Mouse (Mus musculus) T-helper 1 cell (primary cell): ENCODE measurements at regions not wholly inside any gene's neighbourhood (a gene's known extent, or its start where the extent isn't known, plus 50 kb on each side); places are given as distances from the start of the nearest gene placed in this dataset.

Source experiments
- in situ Hi-C: fragments of 300-600 bp; cut with MboI, MseI; formaldehyde crosslinking; loops from one replicate; pipeline ENCODE4 v1.15.1; 2025; ENCODE audit warnings: high pct_unique_total_duplicates

GRCm38 (mm10) chr10:91734691-91735090 is 553.6 kb upstream of the Tmpo start:
- in situ Hi-C loops: no loop called here

DNA sequence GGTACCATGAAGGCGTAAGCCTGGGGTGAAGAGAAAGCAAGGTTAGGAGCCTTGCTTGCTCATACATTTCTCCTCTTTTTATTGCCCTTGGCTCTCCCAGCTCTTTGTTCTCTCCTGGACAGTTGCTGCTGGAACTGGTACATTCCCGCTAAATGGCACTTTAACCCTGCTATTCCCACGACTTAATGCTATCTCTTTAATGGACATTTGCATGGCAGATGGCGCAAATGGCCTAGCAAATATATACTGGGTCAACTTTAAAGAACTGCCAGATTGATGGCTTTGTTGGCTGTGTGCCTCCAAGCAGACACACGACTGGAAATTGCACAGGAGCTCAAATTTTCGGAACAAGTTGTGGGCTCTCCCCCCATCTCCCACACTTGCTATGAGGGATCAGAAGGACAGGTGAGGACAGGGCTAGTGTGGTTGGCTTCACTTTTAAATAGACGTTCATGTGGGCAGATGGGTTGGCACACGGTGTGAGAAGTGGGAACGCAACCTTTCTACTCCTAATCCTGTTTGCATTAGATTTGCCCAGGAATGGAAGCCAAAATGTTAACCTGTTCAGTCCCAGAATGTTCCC is 551.0 kb upstream of the Tmpo start:
- in situ Hi-C loops: no loop called here

- in situ Hi-C loops: no loop called here
Measured at GRCm38 (mm10) chr10:91730062-91730461, 548.9 kb upstream of the Tmpo start.

GRCm38 (mm10) chr10:91719561-91720371 is 538.7 kb upstream of the Tmpo start:
- in situ Hi-C loops: no loop called here

GRCm38 (mm10) chr10:91716604-91717003 is 535.5 kb upstream of the Tmpo start:
- in situ Hi-C loops: no loop called here

DNA sequence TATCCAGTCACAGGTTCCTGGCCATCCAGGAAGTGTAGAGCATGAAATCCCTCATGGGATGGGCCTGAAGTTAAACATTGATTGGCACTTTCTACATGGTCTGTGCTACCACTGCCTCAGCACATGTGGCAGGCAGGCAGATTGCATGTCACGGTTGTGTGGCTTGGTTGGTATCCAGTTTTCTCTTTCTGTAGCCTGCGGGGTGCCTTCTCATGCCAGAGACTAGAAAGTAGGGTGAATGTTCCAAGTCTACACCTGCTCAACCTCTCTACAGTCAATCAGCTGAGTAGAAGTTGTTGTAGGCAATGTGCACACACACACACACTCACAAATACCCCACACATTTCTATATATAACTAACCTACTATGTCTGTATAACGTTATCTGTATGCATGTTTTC is 533.5 kb upstream of the Tmpo start:
- in situ Hi-C loops: no loop called here

GRCm38 (mm10) chr10:91713529-91713928 is 532.4 kb upstream of the Tmpo start:
- in situ Hi-C loops: no loop called here

GRCm38 (mm10) chr10:91706816-91707215 is 525.7 kb upstream of the Tmpo start:
- in situ Hi-C loops: no loop called here

DNA sequence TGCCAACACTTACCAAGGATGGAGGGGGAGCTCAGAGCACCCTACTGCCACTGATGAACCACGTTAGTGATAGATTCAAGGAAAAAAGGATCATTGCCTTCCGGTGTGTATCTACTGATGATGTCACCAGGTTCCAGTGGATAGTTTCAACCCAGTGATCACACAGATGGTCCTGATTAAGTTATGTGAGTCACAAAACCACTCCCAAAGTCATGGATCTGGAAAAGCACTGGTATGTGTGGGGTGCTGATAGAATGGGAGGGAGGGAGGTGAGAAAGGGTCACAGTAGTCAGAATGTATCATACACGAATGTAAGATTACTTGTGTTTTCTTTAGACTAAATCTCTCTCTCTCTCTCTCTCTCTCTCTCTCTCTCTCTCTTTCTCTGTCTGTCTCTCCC is 523.6 kb upstream of the Tmpo start:
- in situ Hi-C loops: no loop called here

- in situ Hi-C loops: no loop called here
Measured at GRCm38 (mm10) chr10:91701822-91702221, 520.7 kb upstream of the Tmpo start.

GRCm38 (mm10) chr10:91686082-91686618 is 505.0 kb upstream of the Tmpo start:
- in situ Hi-C loops: no loop called here

DNA sequence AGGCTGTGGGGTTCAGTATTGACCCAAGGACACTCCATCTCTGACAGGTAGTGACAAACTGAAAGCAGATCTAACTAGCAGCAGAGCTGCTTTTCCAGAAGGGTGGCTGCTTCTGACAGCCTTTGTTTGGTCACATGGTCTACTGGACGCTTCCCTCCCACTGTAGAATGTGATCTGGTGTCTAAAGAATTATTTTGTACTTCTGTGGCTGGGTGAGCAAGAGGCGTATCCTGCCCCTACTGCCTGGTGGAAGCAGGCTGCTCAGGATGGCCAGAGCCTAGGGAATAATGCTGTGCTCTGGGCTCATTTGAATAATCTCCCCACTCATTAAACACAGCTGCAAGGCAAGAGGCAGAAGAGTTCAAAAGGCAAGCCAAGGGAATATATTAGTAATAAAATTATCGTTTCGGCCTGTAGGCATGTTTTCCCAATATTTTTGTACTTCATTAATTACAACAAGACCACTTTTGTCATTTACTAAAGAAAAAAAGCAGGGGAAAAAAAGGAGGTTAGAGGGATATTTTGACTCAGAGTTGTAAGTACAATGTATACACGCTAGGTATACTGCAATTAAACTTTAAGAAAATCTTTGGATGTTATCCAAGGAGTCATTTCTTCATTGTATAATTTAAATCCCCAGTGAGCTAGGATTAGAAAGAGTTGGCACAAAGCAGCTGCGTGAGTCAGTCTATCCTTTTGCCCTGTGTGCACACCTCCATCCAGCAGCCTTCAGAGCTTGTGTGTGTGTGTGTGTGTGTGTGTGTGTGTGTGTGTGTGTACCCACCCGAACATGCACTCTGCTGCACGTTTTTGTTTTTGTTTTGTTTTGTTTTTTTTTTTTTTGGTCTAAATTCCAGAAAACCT is 504.3 kb upstream of the Tmpo start:
- in situ Hi-C loops: no loop called here

DNA sequence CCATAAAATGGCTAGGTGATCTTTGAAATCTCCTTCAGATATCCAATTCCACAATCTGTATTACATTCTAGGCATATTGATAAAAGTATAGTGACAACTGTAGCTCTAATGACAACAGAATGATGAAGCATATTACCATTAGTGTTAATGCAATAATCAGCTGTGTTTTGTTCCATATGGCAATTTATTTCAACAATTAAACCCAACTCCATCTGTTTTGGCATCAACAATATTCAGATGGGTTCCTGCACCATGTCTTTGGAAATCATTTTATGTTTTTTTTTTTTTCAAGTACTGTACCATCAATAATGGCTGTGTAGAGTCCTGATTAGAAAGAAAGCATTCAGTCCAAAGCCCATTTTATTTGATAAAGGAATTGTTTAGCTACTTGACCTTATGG is 498.5 kb upstream of the Tmpo start:
- in situ Hi-C loops: no loop called here

DNA sequence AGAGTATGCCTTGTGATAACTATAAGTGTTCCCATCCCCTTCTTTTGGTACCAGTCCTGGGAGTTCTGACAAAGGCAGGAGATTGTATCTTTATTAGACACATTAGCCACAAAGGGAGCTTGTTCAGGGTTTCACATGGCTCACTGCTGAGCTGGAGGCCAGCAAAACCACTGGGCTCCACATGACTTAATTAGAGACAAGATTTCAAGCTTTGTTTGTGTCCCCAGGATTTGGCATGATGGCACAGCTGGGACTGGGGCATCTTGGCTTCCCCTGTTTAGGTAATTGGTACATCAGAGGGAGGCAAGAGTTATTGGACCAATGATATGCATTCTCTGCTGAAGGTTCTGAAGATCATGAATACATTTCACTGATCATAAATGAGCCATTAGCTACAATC is 456.8 kb upstream of the Tmpo start:
- in situ Hi-C loops: no loop called here

DNA sequence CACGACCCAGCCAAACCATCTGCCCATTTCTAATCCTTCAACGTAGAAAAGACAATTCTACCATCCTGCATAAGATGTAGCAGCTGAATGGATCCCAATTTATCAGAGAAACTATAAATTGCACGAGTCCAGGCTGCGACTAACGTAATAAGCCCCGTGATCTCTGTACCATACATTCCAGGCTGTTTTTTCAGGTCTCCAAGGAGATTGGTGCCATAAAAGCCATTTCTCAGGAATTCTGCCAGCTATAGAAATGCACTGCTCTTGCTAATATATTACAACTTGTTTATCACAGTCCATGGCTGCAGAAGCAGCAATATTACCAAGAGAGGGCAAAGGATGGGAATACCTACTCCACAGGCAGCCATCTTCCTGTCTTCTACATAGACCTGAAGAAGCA is 447.6 kb upstream of the Tmpo start:
- in situ Hi-C loops: no loop called here

GRCm38 (mm10) chr10:91622281-91622680 is 441.2 kb upstream of the Tmpo start:
- in situ Hi-C loops: no loop called here

- in situ Hi-C loops: no loop called here
Measured at GRCm38 (mm10) chr10:91613794-91614479, 432.8 kb upstream of the Tmpo start.

DNA sequence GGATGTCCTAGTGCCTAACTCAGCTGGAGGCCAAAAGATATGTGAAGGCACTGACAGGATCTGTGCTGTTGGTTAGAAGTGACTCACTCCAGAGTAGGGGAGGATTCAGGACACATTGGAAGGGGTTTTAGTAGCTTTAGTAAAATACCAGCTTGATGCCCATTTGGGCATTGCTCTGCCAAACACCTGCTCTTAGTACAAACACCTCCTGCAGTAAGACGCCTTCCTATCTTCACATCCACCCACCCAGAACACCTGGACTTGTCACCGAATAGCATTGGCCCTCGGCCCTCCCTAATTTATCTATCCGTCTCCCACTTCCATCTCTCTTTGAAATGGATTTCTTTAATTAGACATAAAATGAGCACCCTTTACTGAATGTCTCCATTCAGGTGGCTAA is 430.9 kb upstream of the Tmpo start:
- in situ Hi-C loops: no loop called here

DNA sequence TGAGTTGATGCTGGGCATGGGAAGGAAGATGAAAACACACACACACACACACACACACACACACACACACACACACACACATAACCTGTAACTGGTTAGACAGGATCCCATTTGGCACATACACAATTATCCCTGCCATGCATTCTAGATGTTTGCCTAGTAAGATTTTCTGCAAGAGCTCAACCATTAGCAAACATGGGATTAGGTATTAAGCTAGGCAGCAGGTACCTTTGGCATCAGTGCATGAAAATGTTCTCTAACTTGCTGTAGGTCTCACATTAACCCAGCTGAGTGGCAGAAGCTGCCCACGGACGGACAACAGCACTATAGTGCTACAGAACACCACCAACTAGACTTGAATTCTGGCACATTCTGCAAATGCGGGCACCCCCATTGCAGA is 413.8 kb upstream of the Tmpo start:
- in situ Hi-C loops: no loop called here

- in situ Hi-C loops: no loop called here
Measured at GRCm38 (mm10) chr10:91593378-91593777, 412.3 kb upstream of the Tmpo start.

- in situ Hi-C loops: no loop called here
Measured at GRCm38 (mm10) chr10:91591845-91592244, 410.7 kb upstream of the Tmpo start.

- in situ Hi-C loops: no loop called here
Measured at GRCm38 (mm10) chr10:91591398-91591811, 410.3 kb upstream of the Tmpo start.
